Mouse (Mus musculus) adrenal gland, postnatal 10 days (tissue): ENCODE measurements around the gene Pgm2. TPM values are rescaled to one million over a fixed set of nuclear protein-coding genes. Genes with fewer than 3 reads are reported as not detected.

Experiments used
- microRNA-seq: library from miRNA; unstranded; fragments of <30 nt; microRNA quantifications from one replicate; pipeline ENCODE4 v1.2.0, GENCODE M21; 2021
- total RNA-seq, 2 experiments: library from RNA; stranded (reverse); gene quantifications; 2 replicates each; pipeline ENCODE4 v1.2.3; 2021

Pgm2 gene
- total RNA-seq, 2 experiments from 2014 or later = 19.9 to 20.7 TPM

Small RNA genes lying within 50 kb of the gene (microRNA-seq; reads per million reads assigned to microRNA genes)
- gene Gm22395 = not detected
- not detected for gene Gm23967

Other genes with a start within 250 kb of the Pgm2 start
- gene Rell1, start 124.1 kb upstream of the Pgm2 start, total RNA-seq = 10 to 100 TPM; 32.3 to 32.4 TPM
- gene Tbc1d1, start 63.4 kb downstream of the Pgm2 start, total RNA-seq = 10 to 100 TPM; 15.8 to 16.7 TPM